Mouse (Mus musculus): Measurements from ENCODE around the gene Lce3f. TPM values are rescaled to one million over a fixed set of nuclear protein-coding genes. Genes with fewer than 3 reads are reported as not detected.

The Lce3f gene
- not detected in 2 replicates for polyA plus RNA-seq (2014; fragmentation: Nextera tagmentation; extraction: Ambion mirVana)

DNA sequence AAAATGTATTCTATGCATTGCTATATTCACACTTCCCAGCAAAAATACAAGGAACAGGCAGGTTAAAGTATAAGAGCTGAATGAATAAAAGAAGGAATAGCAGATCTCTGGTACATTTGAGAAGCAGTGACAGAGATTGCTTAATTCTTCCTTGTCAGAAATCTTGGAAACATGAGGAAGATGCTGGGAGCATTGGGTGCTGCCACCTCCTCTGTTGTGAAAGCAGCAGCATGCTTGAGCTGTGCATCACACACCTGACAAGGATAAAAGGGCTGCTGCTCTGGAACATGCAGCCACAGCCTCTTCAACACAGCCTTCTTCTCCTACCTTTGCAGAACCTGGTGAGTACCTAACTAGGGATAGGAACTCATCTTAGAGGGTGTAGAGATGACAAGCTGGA, at the start of gene Lce3f:
TSS of gene Lce3f (plus strand) at position 301 of the 400 bp plus-strand sequence.
- Histone ChIP-seq H3K27me3 (ENCODE audit: control insufficient read depth, insufficient read depth, low read length) (no peaks in the 10 kb centered on the region), H3K4me2 (no peak within 1 kb of the TSS), H3K9me3 (replicated peaks; ENCODE audit: control insufficient read depth, low read length) (no peaks in the 10 kb centered on the region), H3K36me3 (ENCODE audit: control insufficient read depth, insufficient read depth, low read length) (no peaks in the 10 kb centered on the region), H3K4me3 (ENCODE audit: low read depth, low read length) (no peak within 1 kb of the TSS), H3K27ac (ENCODE audit: low read depth, low read length) (no peak within 1 kb of the TSS), H3K4me1 (ENCODE audit: control insufficient read depth, insufficient read depth, low read length) (no peaks in the 10 kb centered on the region), H3K9ac (ENCODE audit: low read depth, low read length) (no peak within 1 kb of the TSS)
- ATAC-seq (replicated peaks; ENCODE audit: insufficient number of reproducible peaks, low FRiP score, low TSS enrichment) = no peak

DNA sequence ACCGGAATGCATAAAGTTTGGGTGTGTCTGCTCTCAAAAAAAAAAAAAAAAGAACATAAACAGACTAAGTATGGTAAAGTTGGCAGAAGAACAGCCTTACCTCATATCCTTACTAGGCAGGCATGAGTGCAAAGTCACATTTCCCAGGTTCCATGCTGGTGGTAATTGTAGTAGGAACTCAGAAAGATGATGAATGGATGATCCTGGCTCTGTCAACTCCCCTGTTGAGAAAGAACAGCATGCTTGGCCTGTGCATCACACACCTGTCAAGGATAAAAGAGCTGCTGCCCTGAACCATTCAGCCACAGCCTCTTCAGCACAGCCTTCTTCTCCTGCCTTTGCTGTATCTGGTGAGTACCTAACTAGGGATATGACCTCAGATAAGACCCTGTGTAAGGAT, 47.8 kb upstream of the Lce3f start, which contains the start of gene Lce3c:
TSS of gene Lce3c (plus strand) at position 301 of the 400 bp plus-strand sequence.
- no peak within 1 kb of the TSS for H3K4me2 ChIP-seq
- H3K4me1 ChIP-seq (ENCODE audit: control insufficient read depth, insufficient read depth, low read length) = no peaks in the 10 kb centered on the region
- no peaks in the 10 kb centered on the region for H3K36me3 ChIP-seq (ENCODE audit: control insufficient read depth, insufficient read depth, low read length)
- ATAC-seq (replicated peaks; ENCODE audit: insufficient number of reproducible peaks, low FRiP score, low TSS enrichment) = no peak
- H3K27me3 ChIP-seq (ENCODE audit: control insufficient read depth, insufficient read depth, low read length) = no peaks in the 10 kb centered on the region
- no peak within 1 kb of the TSS for H3K4me3 ChIP-seq (ENCODE audit: low read depth, low read length)
- 73% methylated on average over 1 of the region's 1 CpGs for WGBS (ENCODE audit: insufficient replicate concordance)
- no peak within 1 kb of the TSS for H3K9ac ChIP-seq (ENCODE audit: low read depth, low read length)
- H3K27ac ChIP-seq (ENCODE audit: low read depth, low read length) = no peak within 1 kb of the TSS
- no peaks in the 10 kb centered on the region for H3K9me3 ChIP-seq (replicated peaks; ENCODE audit: control insufficient read depth, low read length)

DNA sequence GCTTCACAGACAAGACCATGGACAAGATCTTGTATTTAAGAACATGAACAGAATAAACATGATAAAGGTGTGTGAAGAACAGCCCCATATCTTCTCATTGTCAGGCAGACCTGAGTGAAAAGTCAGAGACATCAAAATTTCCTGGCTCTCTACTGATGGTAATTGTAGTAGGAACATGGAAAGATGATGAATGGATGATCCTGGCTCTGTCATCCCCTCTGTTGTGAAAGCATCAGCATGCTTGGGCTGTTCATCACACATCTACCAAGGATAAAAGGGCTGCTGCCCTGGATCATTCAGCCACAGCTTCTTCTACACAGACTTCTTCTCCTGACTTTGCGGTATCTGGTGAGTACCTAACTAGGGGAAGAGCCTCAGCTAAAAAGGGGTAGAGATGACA, 34.9 kb upstream of the Lce3f start, which contains the start of gene Lce3d:
TSS of gene Lce3d (plus strand) at position 301 of the 400 bp plus-strand sequence.
- no peak within 1 kb of the TSS for H3K27ac ChIP-seq (ENCODE audit: low read depth, low read length)
- H3K9ac ChIP-seq (ENCODE audit: low read depth, low read length) = no peak within 1 kb of the TSS
- no peaks in the 10 kb centered on the region for H3K36me3 ChIP-seq (ENCODE audit: control insufficient read depth, insufficient read depth, low read length)
- H3K4me3 ChIP-seq (ENCODE audit: low read depth, low read length) = no peak within 1 kb of the TSS
- no peaks in the 10 kb centered on the region for H3K4me1 ChIP-seq (ENCODE audit: control insufficient read depth, insufficient read depth, low read length)
- ATAC-seq (replicated peaks; ENCODE audit: insufficient number of reproducible peaks, low FRiP score, low TSS enrichment) = no peak
- no peaks in the 10 kb centered on the region for H3K27me3 ChIP-seq (ENCODE audit: control insufficient read depth, insufficient read depth, low read length)
- H3K9me3 ChIP-seq (replicated peaks; ENCODE audit: control insufficient read depth, low read length) = no peaks in the 10 kb centered on the region
- H3K4me2 ChIP-seq = no peak within 1 kb of the TSS
- 87% methylated on average over 1 of the region's 1 CpGs for WGBS (ENCODE audit: insufficient replicate concordance)

DNA sequence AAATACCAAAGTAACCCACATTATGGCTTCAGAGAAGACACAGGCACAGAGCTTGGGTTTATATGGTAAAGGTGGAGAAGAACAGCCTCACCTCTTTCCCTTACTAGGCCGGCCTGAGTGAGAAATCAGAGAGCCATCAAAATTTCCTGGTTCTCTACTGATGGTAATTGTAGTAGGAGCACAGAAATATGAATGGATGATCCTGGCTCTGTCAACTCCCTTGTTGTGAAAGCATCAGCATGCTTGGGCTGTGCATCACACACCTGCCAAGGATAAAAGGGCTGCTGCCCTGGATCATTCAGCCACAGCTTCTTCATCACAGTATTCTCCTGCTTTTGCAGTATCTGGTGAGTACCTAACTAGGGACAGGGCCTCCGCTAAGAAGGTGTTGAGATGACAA, 25.3 kb upstream of the Lce3f start, which contains the start of gene Lce3e:
TSS of gene Lce3e (plus strand) at position 301 of the 400 bp plus-strand sequence.
- H3K4me3 ChIP-seq (ENCODE audit: low read depth, low read length) = no peak within 1 kb of the TSS
- 89% methylated on average over 2 of the region's 2 CpGs for WGBS (ENCODE audit: insufficient replicate concordance)
- no peak within 1 kb of the TSS for H3K9ac ChIP-seq (ENCODE audit: low read depth, low read length)
- no peak for ATAC-seq (replicated peaks; ENCODE audit: insufficient number of reproducible peaks, low FRiP score, low TSS enrichment)
- H3K27me3 ChIP-seq (ENCODE audit: control insufficient read depth, insufficient read depth, low read length) = no peaks in the 10 kb centered on the region
- no peaks in the 10 kb centered on the region for H3K36me3 ChIP-seq (ENCODE audit: control insufficient read depth, insufficient read depth, low read length)
- H3K4me1 ChIP-seq (ENCODE audit: control insufficient read depth, insufficient read depth, low read length) = no peaks in the 10 kb centered on the region
- no peak within 1 kb of the TSS for H3K27ac ChIP-seq (ENCODE audit: low read depth, low read length)
- H3K9me3 ChIP-seq (replicated peaks; ENCODE audit: control insufficient read depth, low read length) = no peaks in the 10 kb centered on the region
- H3K4me2 ChIP-seq = no peak within 1 kb of the TSS

DNA sequence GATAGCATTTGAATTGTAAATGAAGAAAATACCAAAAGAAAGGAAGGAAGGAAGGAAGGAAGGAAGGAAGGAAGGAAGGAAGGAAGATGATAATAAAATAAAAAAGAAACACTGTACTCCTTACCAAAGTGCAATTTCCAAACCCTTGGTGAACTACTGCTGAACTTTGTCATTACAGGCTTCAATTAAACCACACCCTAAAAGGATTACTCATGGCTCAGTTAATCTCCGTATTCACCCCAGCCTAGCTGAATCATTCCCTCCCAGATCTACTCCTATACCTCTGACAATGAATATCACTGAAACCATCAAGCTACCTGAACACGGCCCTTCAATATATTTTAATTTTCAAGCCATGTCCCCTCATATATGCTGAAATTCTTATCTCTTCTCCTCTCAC, 13.5 kb upstream of the Lce3f start:
- no peak overlapping the region for H3K4me3 ChIP-seq (ENCODE audit: low read depth, low read length)
- H3K4me2 ChIP-seq = no peak overlapping the region
- no peaks in the 10 kb centered on the region for H3K4me1 ChIP-seq (ENCODE audit: control insufficient read depth, insufficient read depth, low read length)
- H3K27ac ChIP-seq (ENCODE audit: low read depth, low read length) = no peak overlapping the region
- no peaks in the 10 kb centered on the region for H3K9me3 ChIP-seq (replicated peaks; ENCODE audit: control insufficient read depth, low read length)
- no peak for ATAC-seq (replicated peaks; ENCODE audit: insufficient number of reproducible peaks, low FRiP score, low TSS enrichment)
- WGBS (ENCODE audit: insufficient replicate concordance) = 54% methylated on average over 2 of the region's 2 CpGs
- H3K9ac ChIP-seq (ENCODE audit: low read depth, low read length) = no peak overlapping the region
- no peaks in the 10 kb centered on the region for H3K27me3 ChIP-seq (ENCODE audit: control insufficient read depth, insufficient read depth, low read length)
- H3K36me3 ChIP-seq (ENCODE audit: control insufficient read depth, insufficient read depth, low read length) = no peaks in the 10 kb centered on the region

DNA sequence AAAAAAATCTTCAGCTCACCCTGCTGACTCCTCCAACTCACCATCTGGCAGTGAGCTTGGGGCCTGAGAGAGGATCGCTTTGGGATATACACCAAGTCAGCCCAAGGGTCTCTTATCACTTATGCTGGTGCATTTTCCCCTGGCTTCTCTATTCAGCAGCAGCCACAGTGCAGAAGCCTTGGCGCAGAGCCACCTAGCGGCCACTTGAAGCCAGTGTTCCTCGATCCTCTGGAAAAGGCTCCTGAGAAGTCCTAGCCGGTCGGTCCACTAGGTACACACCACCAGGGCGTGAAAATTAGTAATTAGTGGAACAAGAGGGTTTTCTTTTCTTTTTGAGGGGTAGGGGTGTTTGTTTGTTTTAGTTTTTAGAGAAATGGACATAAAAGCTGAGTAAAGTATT, 6.7 kb downstream of the Lce3f start:
- Histone ChIP-seq H3K4me3 (ENCODE audit: low read depth, low read length) (no peak overlapping the region), H3K9me3 (replicated peaks; ENCODE audit: control insufficient read depth, low read length) (no peaks in the 10 kb centered on the region), H3K4me2 (no peak overlapping the region), H3K27ac (ENCODE audit: low read depth, low read length) (no peak overlapping the region), H3K36me3 (ENCODE audit: control insufficient read depth, insufficient read depth, low read length) (no peaks in the 10 kb centered on the region), H3K9ac (ENCODE audit: low read depth, low read length) (no peak overlapping the region), H3K4me1 (ENCODE audit: control insufficient read depth, insufficient read depth, low read length) (no peaks in the 10 kb centered on the region), H3K27me3 (ENCODE audit: control insufficient read depth, insufficient read depth, low read length) (no peaks in the 10 kb centered on the region)
- 8% methylated on average over 7 of the region's 7 CpGs for WGBS (ENCODE audit: insufficient replicate concordance)
- peak; percentile 65; the same call in 1 of the 2 replicates for ATAC-seq (replicated peaks; ENCODE audit: insufficient number of reproducible peaks, low FRiP score, low TSS enrichment)

DNA sequence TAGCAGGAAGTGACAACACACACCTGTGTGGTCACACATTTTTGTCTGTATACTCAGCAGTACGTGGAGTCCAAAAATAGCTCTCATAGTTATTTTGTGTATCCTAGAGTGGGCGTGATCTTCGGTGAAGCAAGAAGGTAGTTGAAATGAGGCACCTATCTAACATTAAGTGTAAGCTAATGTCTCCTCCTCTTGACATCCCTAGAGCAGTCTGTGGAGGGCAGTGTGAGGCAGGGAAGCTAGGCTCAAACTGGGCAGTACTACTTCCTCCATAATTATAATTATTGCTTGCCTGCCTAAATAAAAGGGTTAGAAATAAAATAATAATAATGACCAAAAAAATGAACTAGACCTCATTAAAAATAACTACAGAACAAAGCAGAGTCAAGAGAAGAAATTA, 8.6 kb downstream of the Lce3f start:
- no peak overlapping the region for H3K9ac ChIP-seq (ENCODE audit: low read depth, low read length)
- 70% methylated on average over 3 of the region's 3 CpGs for WGBS (ENCODE audit: insufficient replicate concordance)
- no peak overlapping the region for H3K4me3 ChIP-seq (ENCODE audit: low read depth, low read length)
- H3K36me3 ChIP-seq (ENCODE audit: control insufficient read depth, insufficient read depth, low read length) = no peaks in the 10 kb centered on the region
- no peaks in the 10 kb centered on the region for H3K9me3 ChIP-seq (replicated peaks; ENCODE audit: control insufficient read depth, low read length)
- H3K4me1 ChIP-seq (ENCODE audit: control insufficient read depth, insufficient read depth, low read length) = no peaks in the 10 kb centered on the region
- no peak overlapping the region for H3K4me2 ChIP-seq
- no peaks in the 10 kb centered on the region for H3K27me3 ChIP-seq (ENCODE audit: control insufficient read depth, insufficient read depth, low read length)
- ATAC-seq (replicated peaks; ENCODE audit: insufficient number of reproducible peaks, low FRiP score, low TSS enrichment) = no peak
- no peak overlapping the region for H3K27ac ChIP-seq (ENCODE audit: low read depth, low read length)

DNA sequence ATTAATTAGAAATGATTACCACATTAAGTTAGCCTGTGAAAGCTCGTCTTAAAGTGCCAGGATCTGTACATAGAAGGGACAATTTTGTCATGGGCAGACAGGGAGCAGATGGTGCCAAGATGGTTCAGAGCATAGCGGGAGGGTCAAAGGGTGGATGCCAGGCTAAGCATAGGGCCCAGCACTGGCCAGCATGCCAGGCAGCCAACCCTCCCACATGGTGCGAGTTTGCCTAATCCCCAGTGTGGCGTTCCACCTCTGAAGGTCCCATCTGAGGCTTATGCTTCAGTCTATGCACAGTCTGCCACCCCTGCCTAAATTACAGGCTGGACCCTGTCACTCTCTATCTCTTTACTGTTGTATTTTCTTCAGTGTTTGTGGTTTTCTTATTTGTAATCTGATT, 10.8 kb downstream of the Lce3f start:
- H3K4me3 ChIP-seq (ENCODE audit: low read depth, low read length) = no peak overlapping the region
- no peak for ATAC-seq (replicated peaks; ENCODE audit: insufficient number of reproducible peaks, low FRiP score, low TSS enrichment)
- WGBS (ENCODE audit: insufficient replicate concordance) = 64% methylated on average over 4 of the region's 4 CpGs
- H3K4me2 ChIP-seq = no peak overlapping the region
- H3K27ac ChIP-seq (ENCODE audit: low read depth, low read length) = no peak overlapping the region
- H3K27me3 ChIP-seq (ENCODE audit: control insufficient read depth, insufficient read depth, low read length) = no peaks in the 10 kb centered on the region
- H3K9me3 ChIP-seq (replicated peaks; ENCODE audit: control insufficient read depth, low read length) = no peaks in the 10 kb centered on the region
- H3K36me3 ChIP-seq (ENCODE audit: control insufficient read depth, insufficient read depth, low read length) = no peaks in the 10 kb centered on the region
- no peak overlapping the region for H3K9ac ChIP-seq (ENCODE audit: low read depth, low read length)
- no peaks in the 10 kb centered on the region for H3K4me1 ChIP-seq (ENCODE audit: control insufficient read depth, insufficient read depth, low read length)

DNA sequence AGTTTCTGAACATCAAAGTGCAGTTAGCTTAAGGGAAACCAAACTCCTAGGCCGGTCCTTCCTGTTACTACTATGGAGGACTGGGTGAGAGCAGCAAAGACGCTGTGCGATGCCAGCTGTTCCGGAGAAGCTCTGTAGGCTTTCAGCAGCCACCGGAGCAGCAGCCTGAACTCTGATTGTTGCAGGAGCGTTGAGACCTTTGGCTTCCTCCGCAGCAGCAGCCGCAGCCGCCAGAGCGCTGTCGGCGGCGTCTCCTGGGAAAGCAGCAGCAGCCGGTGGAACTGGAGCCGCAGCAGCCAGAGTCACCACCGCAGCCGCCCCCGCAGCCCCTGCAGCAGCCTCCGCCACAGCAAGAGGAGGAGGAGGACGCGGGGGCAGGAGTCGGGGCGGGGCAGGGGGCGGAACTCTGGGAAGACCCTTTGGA, 22.4 kb downstream of the Lce3f start:
- Histone ChIP-seq H3K9ac (ENCODE audit: low read depth, low read length) (peak overlapping the region; percentile 52), H3K27ac (ENCODE audit: low read depth, low read length) (no peak overlapping the region), H3K9me3 (replicated peaks; ENCODE audit: control insufficient read depth, low read length) (no peaks in the 10 kb centered on the region), H3K4me2 (peak overlapping the region; percentile 77), H3K27me3 (ENCODE audit: control insufficient read depth, insufficient read depth, low read length) (no peaks in the 10 kb centered on the region; the same call in 1 of the 2 replicates), H3K4me1 (ENCODE audit: control insufficient read depth, insufficient read depth, low read length) (no peaks in the 10 kb centered on the region), H3K4me3 (ENCODE audit: low read depth, low read length) (peak overlapping the region; percentile 50), H3K36me3 (ENCODE audit: control insufficient read depth, insufficient read depth, low read length) (no peaks in the 10 kb centered on the region)
- ATAC-seq (replicated peaks; ENCODE audit: insufficient number of reproducible peaks, low FRiP score, low TSS enrichment) = peak; percentile 57
- WGBS (ENCODE audit: insufficient replicate concordance) = under 1% methylated on average over 24 of the region's 24 CpGs
